Mouse (Mus musculus): Measurements from ENCODE around the gene Rreb1. TPM values are rescaled to one million over a fixed set of nuclear protein-coding genes. Genes with fewer than 3 reads are reported as not detected.

The Rreb1 gene
- polyA plus RNA-seq, 1 experiment from 2014 or later = 14.3 TPM

DNA sequence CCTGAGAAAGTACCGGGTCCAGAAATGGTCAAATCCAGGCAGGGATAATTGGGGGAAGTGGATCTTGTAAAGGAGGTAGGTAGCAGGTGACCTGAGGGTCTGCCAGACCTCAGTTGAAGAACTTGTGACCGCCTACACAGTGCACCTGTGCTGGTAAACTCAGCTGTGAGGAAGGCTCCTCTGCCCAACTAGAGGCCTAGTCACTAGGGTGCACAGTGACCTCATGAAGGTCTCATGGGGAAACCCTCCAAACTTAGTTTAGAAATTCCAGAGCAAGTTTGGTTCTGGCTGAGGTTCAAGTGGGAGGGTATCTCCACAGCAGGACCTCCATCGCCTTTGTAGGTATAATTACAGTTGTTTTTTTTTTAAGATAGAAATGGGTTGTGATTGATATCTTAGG, 74.7 kb downstream of the Rreb1 start:
- DNase-seq (ENCODE audit: low spot score) = no peak
- Histone ChIP-seq H3K27ac (peak overlapping the region; percentile 47; the same call in 1 of the 2 replicates), H3K9me3 (no peaks in the 10 kb centered on the region), H3K4me1 (peaks cover 48% of the 10 kb centered on the region), H3K4me3 (no peak overlapping the region), H3K27me3 (ENCODE audit: insufficient read depth, poor library complexity, severe bottlenecking) (no peaks in the 10 kb centered on the region), H3K36me3 (no peaks in the 10 kb centered on the region)
- WGBS = 70% methylated on average over 3 of the region's 3 CpGs

DNA sequence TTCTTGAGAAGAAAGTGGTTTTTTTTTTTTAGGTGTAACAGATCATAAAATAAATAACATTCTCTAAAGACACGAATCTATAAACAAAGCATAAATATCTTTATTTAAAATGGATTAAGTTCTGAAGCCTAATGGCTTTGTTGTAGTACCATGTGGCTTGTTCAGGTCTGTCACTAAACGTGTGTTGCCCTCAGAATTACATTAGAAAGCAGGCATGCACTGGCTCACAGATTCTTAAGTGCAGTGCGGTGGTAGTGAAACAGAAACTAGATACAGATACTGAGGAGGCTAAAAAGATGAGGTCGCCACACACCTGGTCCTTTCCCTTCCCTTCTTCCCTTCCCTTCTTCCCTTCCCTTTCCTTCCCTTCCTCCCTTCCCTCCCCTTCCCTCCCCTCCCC, 75.2 kb downstream of the Rreb1 start:
- H3K4me3 ChIP-seq = peak overlapping the region; percentile 51
- no peak for DNase-seq (ENCODE audit: low spot score)
- H3K27ac ChIP-seq = peak overlapping the region; percentile 90; the same call in 1 of the 2 replicates
- no peaks in the 10 kb centered on the region for H3K9me3 ChIP-seq
- no peaks in the 10 kb centered on the region for H3K27me3 ChIP-seq (ENCODE audit: insufficient read depth, poor library complexity, severe bottlenecking)
- no peaks in the 10 kb centered on the region for H3K36me3 ChIP-seq
- 44% methylated on average over 4 of the region's 4 CpGs for WGBS
- peaks cover 54% of the 10 kb centered on the region for H3K4me1 ChIP-seq

DNA sequence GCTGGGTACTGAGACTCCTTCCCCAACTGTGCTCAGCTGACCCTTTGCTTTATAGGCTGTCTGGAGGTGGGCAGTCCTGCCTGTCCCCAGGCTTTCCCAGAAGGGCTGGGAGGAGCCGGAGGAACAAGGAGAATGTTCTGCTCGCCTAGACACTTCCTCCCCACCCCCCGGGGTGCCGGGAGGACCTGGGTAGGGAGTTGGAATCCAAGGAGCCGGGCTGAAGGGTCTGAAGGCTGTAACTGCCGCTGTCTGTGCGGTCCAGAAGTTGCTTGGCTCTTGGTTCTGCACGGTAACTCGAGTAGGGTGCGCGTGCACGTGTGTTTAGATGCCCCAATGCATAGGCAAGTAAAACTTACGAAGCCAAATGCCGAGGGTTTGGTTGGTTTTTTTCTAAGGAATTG, 75.8 kb downstream of the Rreb1 start:
- peak overlapping the region; percentile 90 for H3K27ac ChIP-seq
- no peaks in the 10 kb centered on the region for H3K27me3 ChIP-seq (ENCODE audit: insufficient read depth, poor library complexity, severe bottlenecking)
- WGBS = 2% methylated on average over 14 of the region's 14 CpGs
- H3K4me1 ChIP-seq = peaks cover 59% of the 10 kb centered on the region
- H3K36me3 ChIP-seq = no peaks in the 10 kb centered on the region
- H3K4me3 ChIP-seq = peak overlapping the region; percentile 51
- DNase-seq (ENCODE audit: low spot score) = no peak
- no peaks in the 10 kb centered on the region for H3K9me3 ChIP-seq

DNA sequence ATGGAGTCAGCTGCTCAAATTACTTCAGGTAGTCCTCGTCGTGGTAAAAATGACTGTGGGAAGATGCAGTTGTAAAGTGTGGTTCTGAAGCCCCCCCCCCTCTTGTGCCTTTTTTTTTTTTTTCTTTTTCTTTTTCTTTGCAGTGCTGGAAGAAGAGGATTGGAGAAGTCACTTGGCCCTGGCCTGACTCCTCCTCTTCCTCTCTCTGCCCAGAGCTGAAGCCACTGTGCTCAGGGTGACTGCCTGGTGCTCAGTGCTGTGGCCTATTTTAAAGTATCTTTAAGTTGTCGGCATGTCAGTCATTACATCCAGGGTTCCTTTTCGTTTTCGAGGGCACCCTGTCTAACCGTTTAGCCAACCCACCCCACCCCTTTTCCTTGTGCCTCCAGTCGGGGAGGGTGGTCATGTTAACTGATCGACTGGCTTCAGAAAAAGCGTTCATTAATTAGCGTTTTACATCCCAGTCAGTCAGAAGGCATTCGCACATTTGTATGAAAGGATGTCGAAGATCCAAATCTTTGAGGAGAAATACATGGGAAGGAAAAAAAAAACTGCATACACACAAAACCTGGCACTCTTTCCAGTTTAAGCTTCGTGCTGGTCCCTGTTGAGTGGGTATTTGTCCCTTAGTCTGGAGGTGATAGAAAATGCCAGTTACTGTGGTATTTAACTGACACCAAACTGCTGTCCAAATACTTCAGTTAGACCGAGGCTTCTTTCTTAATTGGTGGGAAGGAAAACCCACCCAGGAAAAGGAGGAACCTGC, 76.4 kb downstream of the Rreb1 start:
- Histone ChIP-seq H3K4me3 (peak overlapping the region; percentile 51), H3K27ac (peak overlapping the region; percentile 90), H3K4me1 (peaks cover 64% of the 10 kb centered on the region), H3K36me3 (no peaks in the 10 kb centered on the region), H3K9me3 (no peaks in the 10 kb centered on the region), H3K27me3 (ENCODE audit: insufficient read depth, poor library complexity, severe bottlenecking) (no peaks in the 10 kb centered on the region)
- DNase-seq (ENCODE audit: low spot score) = no peak
- 29% methylated on average over 14 of the region's 14 CpGs for WGBS

DNA sequence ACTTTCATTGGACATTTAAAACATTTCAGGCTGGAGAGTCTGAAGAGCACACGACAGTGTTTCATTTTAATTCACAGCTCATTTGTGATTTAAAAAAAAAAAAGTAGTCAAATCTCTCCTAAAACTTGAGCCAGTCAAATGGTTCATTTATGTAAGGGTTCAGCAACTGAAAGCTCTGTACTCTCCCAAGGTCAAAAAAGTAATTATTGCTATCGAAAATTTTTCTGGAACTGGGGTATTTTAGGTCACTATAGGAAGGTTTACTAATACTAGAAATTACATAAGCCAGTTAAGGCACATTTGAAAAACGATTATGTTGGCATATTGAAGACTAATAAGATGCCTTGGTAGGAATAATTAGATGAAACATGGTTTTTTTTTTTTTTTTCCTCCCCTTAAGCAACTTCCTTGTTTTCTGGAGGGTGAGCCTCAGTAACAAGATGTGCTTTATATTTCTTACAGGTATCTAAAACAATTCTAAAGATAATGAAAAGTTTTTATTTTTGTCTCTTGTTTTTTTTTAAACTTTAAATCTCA, 77.1 kb downstream of the Rreb1 start:
- H3K27ac ChIP-seq = no peak overlapping the region
- WGBS = 64% methylated on average over 3 of the region's 3 CpGs
- DNase-seq (ENCODE audit: low spot score) = no peak
- H3K9me3 ChIP-seq = no peaks in the 10 kb centered on the region
- no peak overlapping the region for H3K4me3 ChIP-seq
- peaks cover 68% of the 10 kb centered on the region for H3K4me1 ChIP-seq
- no peaks in the 10 kb centered on the region for H3K27me3 ChIP-seq (ENCODE audit: insufficient read depth, poor library complexity, severe bottlenecking)
- no peaks in the 10 kb centered on the region for H3K36me3 ChIP-seq

DNA sequence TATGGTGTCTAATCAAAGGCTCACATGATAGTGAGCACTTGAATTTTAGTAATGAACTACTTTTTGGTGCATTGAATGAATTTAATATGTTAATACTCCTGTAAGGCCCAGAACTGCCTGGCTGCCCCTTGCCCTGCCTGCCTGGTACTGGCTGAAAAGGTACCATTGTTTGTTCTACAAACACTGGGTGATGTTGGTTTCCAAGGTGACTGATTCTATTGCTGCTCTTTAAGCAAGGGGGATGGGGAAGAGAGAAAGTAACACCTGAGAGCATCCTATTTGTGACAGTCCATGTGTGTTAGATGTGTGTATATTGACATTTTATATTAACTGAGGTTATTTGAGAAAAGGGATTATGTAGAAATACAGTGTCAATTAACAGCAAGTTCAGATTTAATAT, 77.6 kb downstream of the Rreb1 start:
- Histone ChIP-seq H3K36me3 (no peaks in the 10 kb centered on the region), H3K27me3 (ENCODE audit: insufficient read depth, poor library complexity, severe bottlenecking) (no peaks in the 10 kb centered on the region), H3K4me3 (no peak overlapping the region), H3K9me3 (no peaks in the 10 kb centered on the region), H3K4me1 (peaks cover 69% of the 10 kb centered on the region), H3K27ac (no peak overlapping the region)
- DNase-seq (ENCODE audit: low spot score) = no peak

DNA sequence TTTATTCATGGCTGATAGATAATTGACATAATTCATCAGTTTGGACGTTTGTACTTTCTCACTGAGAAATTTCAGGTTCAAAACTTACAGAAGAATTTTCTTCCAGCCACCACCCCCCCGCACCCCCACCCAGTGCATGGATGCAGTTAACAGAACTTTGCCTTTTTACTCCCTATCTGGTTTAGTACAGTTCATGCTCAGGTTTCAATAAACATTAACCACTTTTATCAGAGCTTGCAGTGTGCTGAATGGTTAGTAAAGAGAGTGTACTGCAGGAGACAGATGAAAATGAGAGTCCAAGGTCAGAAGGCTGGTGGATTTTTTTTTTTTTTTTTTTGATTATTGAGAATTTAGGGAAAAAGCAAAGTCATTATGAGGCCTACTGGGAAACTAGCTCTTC, 78.3 kb downstream of the Rreb1 start:
- Histone ChIP-seq H3K9me3 (no peaks in the 10 kb centered on the region), H3K4me1 (peaks cover 73% of the 10 kb centered on the region), H3K27ac (peak overlapping the region; percentile 95; the same call in 1 of the 2 replicates), H3K36me3 (no peaks in the 10 kb centered on the region), H3K4me3 (peak overlapping the region; percentile 70; the same call in 1 of the 2 replicates), H3K27me3 (ENCODE audit: insufficient read depth, poor library complexity, severe bottlenecking) (no peaks in the 10 kb centered on the region)
- WGBS = 52% methylated on average over 2 of the region's 2 CpGs
- no peak for DNase-seq (ENCODE audit: low spot score)

DNA sequence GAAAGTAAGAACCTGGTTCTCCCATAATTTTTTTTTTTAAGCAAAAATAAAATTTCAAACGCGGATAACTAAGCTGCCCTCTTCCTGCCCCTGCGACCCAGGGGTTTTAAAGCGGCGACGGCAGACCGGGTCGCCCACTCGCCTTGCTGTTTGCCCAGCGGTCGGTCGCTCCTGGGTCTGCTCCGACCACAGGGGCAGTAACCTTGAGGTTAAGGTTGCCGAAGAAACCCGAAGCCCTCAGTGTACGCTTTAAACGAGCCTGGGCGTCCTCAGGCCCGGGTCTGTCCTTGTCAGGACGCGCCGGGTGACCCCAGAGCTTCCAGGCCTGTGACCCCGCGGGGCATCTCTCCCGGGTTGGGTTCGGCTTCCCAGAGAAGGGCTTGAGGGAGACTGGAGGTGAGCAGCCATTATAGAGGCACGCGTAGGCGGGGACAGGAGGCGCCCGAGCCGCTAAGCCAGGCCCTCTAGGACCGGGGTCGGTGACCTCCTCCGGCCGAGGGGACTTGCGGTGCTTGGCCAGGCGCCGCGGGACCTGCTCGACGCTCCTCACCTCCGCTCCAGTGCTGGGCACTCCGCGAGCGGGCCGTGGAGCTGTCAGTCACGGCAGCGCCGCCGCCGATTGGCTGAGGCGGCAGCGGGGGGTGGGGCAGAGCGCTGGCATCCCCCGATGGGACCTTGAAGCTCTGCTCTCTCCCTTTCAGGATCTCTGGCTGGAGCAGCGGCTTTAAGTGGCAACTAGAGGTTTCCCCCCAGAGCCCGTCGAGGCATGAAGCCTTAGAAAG, 79.3 kb downstream of the Rreb1 start:
- WGBS = under 1% methylated on average over 59 of the region's 59 CpGs
- Histone ChIP-seq H3K27me3 (ENCODE audit: insufficient read depth, poor library complexity, severe bottlenecking) (no peaks in the 10 kb centered on the region), H3K4me3 (peak overlapping the region; percentile 70), H3K27ac (peak overlapping the region; percentile 95), H3K4me1 (peaks cover 76% of the 10 kb centered on the region), H3K36me3 (no peaks in the 10 kb centered on the region), H3K9me3 (no peaks in the 10 kb centered on the region)
- DNase-seq (ENCODE audit: low spot score) = peak; percentile 96

DNA sequence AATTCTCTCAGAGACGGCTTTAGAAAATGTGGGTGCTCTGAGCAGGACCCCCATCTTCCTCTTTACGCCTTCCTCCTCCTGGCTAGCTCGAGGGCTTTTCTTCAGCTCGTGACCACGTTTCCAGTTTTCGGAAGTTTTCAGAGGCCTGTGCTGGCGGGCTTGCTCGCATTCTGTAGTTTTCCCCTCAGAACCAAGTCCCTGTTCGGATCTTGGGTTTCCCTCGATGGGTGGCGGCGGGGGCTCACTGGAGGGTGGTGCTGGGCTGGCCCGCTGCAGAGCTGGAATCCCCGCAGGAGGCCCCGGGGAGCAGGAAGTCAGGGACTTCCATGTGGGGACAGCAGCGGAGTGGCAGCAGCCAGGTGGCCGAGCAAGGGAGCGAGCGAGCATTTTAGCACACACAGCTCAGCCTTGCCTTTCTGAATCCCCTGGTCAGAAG, 79.9 kb downstream of the Rreb1 start:
- Histone ChIP-seq H3K4me1 (peaks cover 76% of the 10 kb centered on the region), H3K4me3 (peak overlapping the region; percentile 70), H3K9me3 (no peaks in the 10 kb centered on the region), H3K36me3 (no peaks in the 10 kb centered on the region), H3K27me3 (ENCODE audit: insufficient read depth, poor library complexity, severe bottlenecking) (no peaks in the 10 kb centered on the region), H3K27ac (peak overlapping the region; percentile 95)
- 5% methylated on average over 19 of the region's 19 CpGs for WGBS
- DNase-seq (ENCODE audit: low spot score) = no peak

DNA sequence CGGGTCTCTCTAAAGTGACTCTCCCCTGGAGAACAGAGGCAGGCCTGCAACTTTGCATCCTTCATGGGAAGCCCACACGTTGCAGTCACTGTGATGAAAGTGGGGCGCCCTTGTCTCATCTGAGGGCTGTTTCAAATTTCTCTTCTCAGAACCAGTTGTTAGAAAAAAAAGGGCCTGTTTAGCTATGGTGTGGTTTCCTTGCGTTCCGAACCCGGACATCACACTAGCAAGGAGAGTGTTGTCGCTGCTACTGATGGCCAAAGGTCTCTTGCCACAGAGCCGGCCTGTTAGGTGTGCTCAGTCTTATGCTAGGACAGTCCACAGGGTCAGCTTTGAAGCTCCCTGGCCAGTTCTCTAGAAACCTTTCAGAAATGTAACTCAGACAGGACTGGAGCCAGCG, 80.3 kb downstream of the Rreb1 start:
- WGBS = 35% methylated on average over 9 of the region's 9 CpGs
- H3K36me3 ChIP-seq = no peaks in the 10 kb centered on the region
- H3K27me3 ChIP-seq (ENCODE audit: insufficient read depth, poor library complexity, severe bottlenecking) = no peaks in the 10 kb centered on the region
- no peaks in the 10 kb centered on the region for H3K9me3 ChIP-seq
- peak overlapping the region; percentile 95 for H3K27ac ChIP-seq
- H3K4me1 ChIP-seq = peaks cover 78% of the 10 kb centered on the region
- peak overlapping the region; percentile 70 for H3K4me3 ChIP-seq
- no peak for DNase-seq (ENCODE audit: low spot score)

DNA sequence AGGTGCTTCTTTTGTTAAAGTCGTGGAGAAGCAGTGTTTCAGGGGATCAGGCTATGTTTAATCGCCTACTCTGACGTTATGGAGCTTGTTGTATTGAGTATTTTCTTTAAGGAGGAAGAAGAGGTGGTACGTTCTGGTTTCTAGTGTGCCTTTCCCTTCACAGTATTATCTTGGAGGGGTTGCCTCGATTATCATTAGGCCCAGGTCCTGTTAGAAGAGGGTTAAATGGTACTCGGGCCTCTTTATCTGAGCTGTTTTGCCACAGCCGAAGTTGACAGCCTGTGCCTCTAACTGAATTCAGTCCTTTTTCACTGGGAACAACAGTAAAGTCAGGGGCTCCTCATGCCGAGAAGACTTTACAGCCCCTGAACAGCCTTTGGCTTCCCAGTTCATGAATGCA, 81.6 kb downstream of the Rreb1 start:
- H3K27ac ChIP-seq = peak overlapping the region; percentile 70; the same call in 1 of the 2 replicates
- no peaks in the 10 kb centered on the region for H3K36me3 ChIP-seq
- WGBS = 43% methylated on average over 8 of the region's 8 CpGs
- no peaks in the 10 kb centered on the region for H3K27me3 ChIP-seq (ENCODE audit: insufficient read depth, poor library complexity, severe bottlenecking)
- H3K4me1 ChIP-seq = peaks cover 71% of the 10 kb centered on the region
- no peaks in the 10 kb centered on the region for H3K9me3 ChIP-seq
- DNase-seq (ENCODE audit: low spot score) = no peak
- H3K4me3 ChIP-seq = no peak overlapping the region

DNA sequence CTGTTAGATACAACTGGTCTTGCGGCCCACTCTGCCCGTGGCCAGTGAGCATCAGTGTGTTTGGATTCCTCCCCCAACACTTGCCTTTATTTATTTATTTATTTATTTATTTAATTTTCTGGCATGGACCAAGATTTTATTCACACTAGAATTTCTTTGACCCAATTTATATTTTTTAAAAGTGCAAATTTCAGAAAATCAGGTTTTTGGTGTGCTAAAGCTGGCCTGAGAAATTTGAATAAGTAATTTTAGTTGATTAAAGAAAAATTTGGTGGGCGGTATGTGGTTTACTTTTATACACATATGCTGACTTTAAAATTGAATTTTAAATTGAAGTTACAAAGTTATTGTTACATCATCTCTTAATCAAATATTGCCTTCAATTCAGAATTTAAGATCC, 82.0 kb downstream of the Rreb1 start:
- no peak for DNase-seq (ENCODE audit: low spot score)
- H3K27me3 ChIP-seq (ENCODE audit: insufficient read depth, poor library complexity, severe bottlenecking) = no peaks in the 10 kb centered on the region
- H3K4me3 ChIP-seq = no peak overlapping the region
- peak overlapping the region; percentile 82; the same call in 1 of the 2 replicates for H3K27ac ChIP-seq
- H3K36me3 ChIP-seq = no peaks in the 10 kb centered on the region
- H3K9me3 ChIP-seq = no peaks in the 10 kb centered on the region
- WGBS = 82% methylated on average over 3 of the region's 3 CpGs
- peaks cover 69% of the 10 kb centered on the region for H3K4me1 ChIP-seq

DNA sequence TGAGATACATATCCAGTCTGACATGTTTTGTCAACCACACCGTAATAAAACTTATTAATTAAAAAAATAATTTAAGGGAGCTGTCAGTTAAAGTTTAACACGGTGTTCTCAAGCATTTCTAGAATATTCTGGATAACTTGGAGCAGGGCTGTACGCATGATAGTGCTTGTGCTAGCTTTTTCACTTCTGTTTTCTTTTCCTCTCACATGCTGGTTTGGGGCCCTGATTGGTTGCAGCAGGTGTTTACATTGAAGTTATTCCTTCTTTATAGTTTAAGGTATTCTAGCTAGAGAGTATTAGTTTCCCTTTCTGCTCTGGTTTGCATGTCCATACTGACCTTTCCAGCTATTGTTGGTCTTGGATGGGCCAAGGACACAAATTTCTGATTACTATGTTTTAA, 82.6 kb downstream of the Rreb1 start:
- WGBS = 77% methylated on average over 3 of the region's 3 CpGs
- Histone ChIP-seq H3K27me3 (ENCODE audit: insufficient read depth, poor library complexity, severe bottlenecking) (no peaks in the 10 kb centered on the region), H3K27ac (peak overlapping the region; percentile 82; the same call in 1 of the 2 replicates), H3K4me1 (peaks cover 72% of the 10 kb centered on the region), H3K4me3 (no peak overlapping the region), H3K36me3 (no peaks in the 10 kb centered on the region), H3K9me3 (no peaks in the 10 kb centered on the region)
- DNase-seq (ENCODE audit: low spot score) = no peak
